Mouse (Mus musculus) G1E (cell line): ENCODE results near the gene Cobl.

Experiments
- CTCF ChIP-seq: IDR thresholded peaks from 2 replicates; pipeline ENCODE4 v1.5.1; 2012; ENCODE audit warnings: low read depth, low read length, inconsistent platforms, mixed read lengths
- GATA1 ChIP-seq: IDR thresholded peaks from 2 replicates; pipeline ENCODE4 v1.6.1; 2012; ENCODE audit warnings: borderline replicate concordance, low read length, inconsistent platforms, mixed read lengths

- TF ChIP-seq CTCF (no peak), GATA1 (no peak)
Observed at GRCm38 (mm10) chr11:12407834-12408233, 56.9 kb downstream of the Cobl start.
